Mouse (Mus musculus) limb, embryonic 15.5 days (tissue): Measurements from ENCODE around the gene Gm49711. TPM values are rescaled to one million over a fixed set of nuclear protein-coding genes. Genes with fewer than 3 reads are reported as not detected.
A peak's percentile ranks its signal among the peaks of the same experiment; 100 is the strongest.

Experiments
- ATAC-seq: fragments of 200-750 bp; cut with Nextera tagmentation; 2 replicates; pipeline ENCODE4 v1.8.0; 2017; ENCODE audit warnings: low read depth, moderate TSS enrichment; ENCODE audit not compliant: insufficient number of reproducible peaks, low FRiP score, low TSS enrichment
- H3K27ac ChIP-seq: fragments of 300-500 bp; sonication (generic); 2 replicates; pipeline ENCODE4 v1.5.1; 2015; ENCODE audit warnings: moderate library complexity, mild to moderate bottlenecking, inconsistent platforms
- H3K27me3 ChIP-seq: fragments of 300-500 bp; sonication (generic); 2 replicates; pipeline ENCODE4 v1.6.1; 2015; ENCODE audit warnings: inconsistent platforms
- H3K36me3 ChIP-seq: fragments of 300-500 bp; sonication (generic); 2 replicates; pipeline ENCODE4 v1.6.1; 2015; ENCODE audit warnings: inconsistent platforms
- H3K4me1 ChIP-seq: fragments of 300-500 bp; sonication (generic); 2 replicates; pipeline ENCODE4 v1.6.1; 2015; ENCODE audit warnings: inconsistent platforms
- H3K4me2 ChIP-seq: fragments of 300-500 bp; sonication (generic); 2 replicates; pipeline ENCODE4 v1.6.1; 2015; ENCODE audit warnings: mild to moderate bottlenecking, inconsistent platforms
- H3K4me3 ChIP-seq: fragments of 300-500 bp; sonication (generic); 2 replicates; pipeline ENCODE4 v1.5.1; 2015; ENCODE audit warnings: mild to moderate bottlenecking, inconsistent platforms
- H3K9ac ChIP-seq: fragments of 300-500 bp; sonication (generic); 2 replicates; pipeline ENCODE4 v1.6.1; 2015; ENCODE audit warnings: inconsistent platforms
- H3K9me3 ChIP-seq: fragments of 300-500 bp; sonication (generic); 2 replicates; pipeline ENCODE4 v1.6.1; 2016; ENCODE audit warnings: inconsistent platforms
- WGBS: fragments of 180-500 bp; shearing (Covaris S2); methylation state at CpG from one replicate; pipeline ENCODE4 v1.1.7; 2015; 5-methylcytosine and 5-hydroxymethylcytosine counted together
- polyA plus RNA-seq: library from polyadenylated mRNA; unstranded; fragments of >200 nt; fragmentation: Nextera tagmentation; extraction: Ambion mirVana; gene quantifications from 2 replicates; pipeline ENCODE4 v1.2.1, GENCODE M21; 2015

Gene Gm49711
- 0.27 TPM in 1 of 2 replicates, not detected in the other for polyA plus RNA-seq

- Histone ChIP-seq H3K4me3 (peak within 1 kb of the TSS; percentile 88), H3K9ac (peak within 1 kb of the TSS; percentile 59), H3K4me2 (peak within 1 kb of the TSS; percentile 86), H3K36me3 (peaks cover 20% of the 10 kb centered on the region), H3K9me3 (no peaks in the 10 kb centered on the region), H3K27me3 (no peaks in the 10 kb centered on the region), H3K27ac (peak within 1 kb of the TSS; percentile 86), H3K4me1 (peaks cover 12% of the 10 kb centered on the region; the same call in 1 of the 2 replicates)
- under 1% methylated on average over 90 of the region's 99 CpGs for WGBS
- peak; percentile 92 for ATAC-seq
Observed at GRCm38 (mm10) chr16:92057852-92058643, at the start of gene Gm49711, which contains the start of the genes Mrps6 and Slc5a3. Gene Gm49711 (plus strand): TSS chr16:92058316. Gene Mrps6 (plus strand): TSS chr16:92058270. Gene Slc5a3 (plus strand): TSS chr16:92058322.

- ATAC-seq: no peak
- Histone ChIP-seq H3K27ac (no peak overlapping the region), H3K36me3 (no peaks in the 10 kb centered on the region), H3K4me1 (no peaks in the 10 kb centered on the region), H3K9me3 (no peaks in the 10 kb centered on the region), H3K27me3 (no peaks in the 10 kb centered on the region), H3K4me3 (no peak overlapping the region), H3K9ac (no peak overlapping the region), H3K4me2 (no peak overlapping the region)
- 89% methylated on average over 2 of the region's 2 CpGs for WGBS
Observed at GRCm38 (mm10) chr16:92009586-92009985, 48.5 kb upstream of the Gm49711 start.

GRCm38 (mm10) chr16:92016792-92017191 is 41.3 kb upstream of the Gm49711 start:
- Histone ChIP-seq H3K36me3 (no peaks in the 10 kb centered on the region), H3K9ac (no peak overlapping the region), H3K4me3 (no peak overlapping the region), H3K27ac (no peak overlapping the region), H3K27me3 (no peaks in the 10 kb centered on the region), H3K4me1 (0 out of 2 replicates have a peak, but pooled peaks cover 4% of the 10 kb centered on the region), H3K4me2 (no peak overlapping the region), H3K9me3 (no peaks in the 10 kb centered on the region)
- no peak for ATAC-seq
- WGBS: 73% methylated on average over 8 of the region's 8 CpGs

- no peak for ATAC-seq
- peak overlapping the region; percentile 34 for H3K4me3 ChIP-seq
- 0 out of 2 replicates have a peak overlapping the region, but pooled peaks have one; percentile 20 for H3K9ac ChIP-seq
- H3K27ac ChIP-seq: peak overlapping the region; percentile 51
- peak overlapping the region; percentile 51 for H3K4me2 ChIP-seq
- H3K36me3 ChIP-seq: no peaks in the 10 kb centered on the region
- peaks cover 6% of the 10 kb centered on the region; the same call in 1 of the 2 replicates for H3K4me1 ChIP-seq
- H3K9me3 ChIP-seq: no peaks in the 10 kb centered on the region
- no peaks in the 10 kb centered on the region for H3K27me3 ChIP-seq
- WGBS: 12% methylated on average over 26 of the region's 26 CpGs
Observed at GRCm38 (mm10) chr16:92019141-92020118, 38.7 kb upstream of the Gm49711 start.

GRCm38 (mm10) chr16:92021656-92022400 is 36.3 kb upstream of the Gm49711 start:
- Histone ChIP-seq H3K4me2 (no peak overlapping the region), H3K36me3 (no peaks in the 10 kb centered on the region), H3K9ac (no peak overlapping the region), H3K4me3 (no peak overlapping the region), H3K4me1 (peaks cover 6% of the 10 kb centered on the region; the same call in 1 of the 2 replicates), H3K27ac (no peak overlapping the region), H3K9me3 (no peaks in the 10 kb centered on the region), H3K27me3 (no peaks in the 10 kb centered on the region)
- 77% methylated on average over 12 of the region's 12 CpGs for WGBS
- ATAC-seq: no peak

GRCm38 (mm10) chr16:92022494-92023283 is 35.4 kb upstream of the Gm49711 start:
- no peaks in the 10 kb centered on the region for H3K36me3 ChIP-seq
- peaks cover 6% of the 10 kb centered on the region; the same call in 1 of the 2 replicates for H3K4me1 ChIP-seq
- ATAC-seq: no peak
- H3K4me2 ChIP-seq: no peak overlapping the region
- no peak overlapping the region for H3K27ac ChIP-seq
- no peak overlapping the region for H3K4me3 ChIP-seq
- no peaks in the 10 kb centered on the region for H3K27me3 ChIP-seq
- no peaks in the 10 kb centered on the region for H3K9me3 ChIP-seq
- 69% methylated on average over 20 of the region's 20 CpGs for WGBS
- no peak overlapping the region for H3K9ac ChIP-seq

- H3K9ac ChIP-seq: no peak overlapping the region
- H3K4me2 ChIP-seq: no peak overlapping the region
- no peaks in the 10 kb centered on the region for H3K4me1 ChIP-seq
- WGBS: 85% methylated on average over 3 of the region's 3 CpGs
- no peaks in the 10 kb centered on the region for H3K9me3 ChIP-seq
- H3K27me3 ChIP-seq: no peaks in the 10 kb centered on the region
- ATAC-seq: no peak
- H3K27ac ChIP-seq: no peak overlapping the region
- H3K4me3 ChIP-seq: no peak overlapping the region
- no peaks in the 10 kb centered on the region for H3K36me3 ChIP-seq
Observed at GRCm38 (mm10) chr16:92033286-92033685, 24.8 kb upstream of the Gm49711 start.

GRCm38 (mm10) chr16:92034676-92035075 is 23.4 kb upstream of the Gm49711 start:
- Histone ChIP-seq H3K27me3 (no peaks in the 10 kb centered on the region), H3K4me2 (no peak overlapping the region), H3K9ac (no peak overlapping the region), H3K9me3 (no peaks in the 10 kb centered on the region), H3K27ac (no peak overlapping the region), H3K36me3 (no peaks in the 10 kb centered on the region), H3K4me1 (no peaks in the 10 kb centered on the region), H3K4me3 (no peak overlapping the region)
- 72% methylated on average over 5 of the region's 5 CpGs for WGBS
- ATAC-seq: no peak

GRCm38 (mm10) chr16:92036701-92037100 is 21.4 kb upstream of the Gm49711 start:
- Histone ChIP-seq H3K4me3 (no peak overlapping the region), H3K4me2 (no peak overlapping the region), H3K27ac (no peak overlapping the region), H3K9me3 (no peaks in the 10 kb centered on the region), H3K36me3 (no peaks in the 10 kb centered on the region), H3K9ac (no peak overlapping the region), H3K27me3 (no peaks in the 10 kb centered on the region), H3K4me1 (no peaks in the 10 kb centered on the region)
- 56% methylated on average over 8 of the region's 8 CpGs for WGBS
- ATAC-seq: no peak

- Histone ChIP-seq H3K27ac (no peak overlapping the region), H3K4me1 (no peaks in the 10 kb centered on the region), H3K4me2 (no peak overlapping the region), H3K4me3 (no peak overlapping the region), H3K9ac (no peak overlapping the region), H3K9me3 (no peaks in the 10 kb centered on the region), H3K36me3 (no peaks in the 10 kb centered on the region), H3K27me3 (no peaks in the 10 kb centered on the region)
- no peak for ATAC-seq
- WGBS: 82% methylated on average over 21 of the region's 21 CpGs
Observed at GRCm38 (mm10) chr16:92037891-92038607, 20.1 kb upstream of the Gm49711 start.
